Mouse (Mus musculus) right cerebral cortex, postnatal 25 days (tissue): Measurements from ENCODE around the gene Tmem131l.

Experiments used
- DNase-seq: peaks from one replicate; pipeline ENCODE4 v3.0.0; 2022

Tmem131l gene

DNA sequence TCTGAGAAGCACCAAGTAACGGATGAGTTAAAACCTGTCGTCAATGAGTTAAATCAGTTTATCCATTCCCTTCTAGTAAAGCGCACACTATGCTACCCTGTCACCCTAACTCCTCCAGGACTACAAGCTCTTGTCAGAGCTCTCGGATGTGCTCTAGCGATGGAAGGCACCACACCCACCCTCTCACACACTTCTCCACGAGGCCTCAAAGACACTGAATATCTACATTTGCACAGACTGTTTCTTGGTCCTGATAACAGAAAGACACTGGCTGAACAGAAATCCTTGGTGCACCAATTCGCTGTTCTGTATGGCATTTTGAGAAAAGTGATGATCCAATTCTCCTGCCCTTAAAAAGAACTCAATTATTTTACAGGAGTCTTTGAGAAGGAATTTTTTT is 34.0 kb downstream of the Tmem131l start:
- DNase-seq: no peak

- no peak for DNase-seq
These were observed 35.5 kb downstream of the Tmem131l start for GRCm38 (mm10) chr3:84004330-84005090.

DNA sequence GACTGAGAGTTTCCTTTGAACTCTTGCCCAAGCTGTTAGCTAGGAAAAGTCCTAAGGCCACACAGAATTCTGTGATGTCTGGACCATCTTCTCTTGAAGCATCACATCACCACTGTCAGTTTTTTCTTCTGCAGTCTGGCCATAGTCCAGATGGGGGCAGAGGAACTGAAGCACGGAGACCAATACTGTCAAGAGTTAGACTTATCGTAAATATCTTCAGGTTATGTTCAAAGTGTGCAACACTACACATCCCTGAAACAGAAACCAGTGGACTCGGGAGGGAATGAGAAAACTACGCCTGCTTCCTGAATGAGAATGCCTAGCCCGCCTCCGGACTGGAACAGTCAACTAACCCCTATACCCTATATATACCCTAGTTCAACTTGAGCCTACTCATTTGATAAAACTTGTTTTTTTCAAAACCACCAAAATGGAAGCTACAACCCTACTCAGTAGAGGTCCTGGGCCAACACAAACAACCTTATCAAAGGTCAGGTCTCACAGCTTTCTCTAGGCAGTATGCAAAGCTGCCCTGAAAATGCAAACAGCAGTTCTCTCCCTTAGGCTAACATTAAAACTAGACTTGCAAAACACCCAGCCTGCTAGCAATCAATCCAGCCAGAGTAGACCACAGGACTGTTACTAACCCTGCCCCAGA is 37.4 kb downstream of the Tmem131l start:
- DNase-seq: no peak

DNA sequence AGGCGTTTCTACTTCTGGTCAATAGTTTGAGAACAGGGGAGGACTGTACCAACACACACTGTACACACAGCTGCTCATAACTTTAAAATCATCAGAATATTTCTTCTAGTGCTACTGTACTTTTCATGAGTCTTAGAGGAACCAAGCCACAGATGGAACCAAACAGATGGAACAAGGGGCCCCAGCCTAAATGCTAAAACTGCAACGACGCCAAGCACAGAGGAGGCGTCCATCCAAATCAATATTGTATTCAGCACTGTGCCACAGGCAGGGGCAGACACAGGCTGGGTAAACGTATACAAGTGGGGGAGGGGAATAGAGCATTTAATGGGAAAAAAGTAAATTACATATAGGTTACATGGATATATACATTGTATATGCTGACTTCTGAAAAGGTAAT is 42.4 kb downstream of the Tmem131l start:
- no peak for DNase-seq

DNA sequence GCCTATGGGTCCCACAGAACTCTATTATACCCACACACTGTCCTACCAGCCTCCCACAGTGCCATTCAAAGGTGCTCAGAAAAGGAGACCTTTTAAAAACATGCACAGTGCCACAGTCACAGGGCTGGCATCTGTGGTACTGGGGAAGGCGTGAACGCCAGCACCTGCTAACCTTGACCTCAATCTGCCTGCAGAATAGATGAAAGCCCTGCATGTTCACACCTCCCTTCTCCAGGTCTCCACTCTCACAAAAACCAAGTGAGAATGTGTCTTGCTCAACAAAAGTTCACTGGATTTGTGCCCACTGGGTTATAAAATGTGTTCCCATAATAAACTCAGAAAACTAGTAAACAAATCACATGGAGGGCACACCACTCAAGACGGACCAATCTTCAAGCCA is 42.9 kb downstream of the Tmem131l start:
- no peak for DNase-seq

- DNase-seq: no peak
These were observed 43.9 kb downstream of the Tmem131l start for GRCm38 (mm10) chr3:83996086-83996485.

DNA sequence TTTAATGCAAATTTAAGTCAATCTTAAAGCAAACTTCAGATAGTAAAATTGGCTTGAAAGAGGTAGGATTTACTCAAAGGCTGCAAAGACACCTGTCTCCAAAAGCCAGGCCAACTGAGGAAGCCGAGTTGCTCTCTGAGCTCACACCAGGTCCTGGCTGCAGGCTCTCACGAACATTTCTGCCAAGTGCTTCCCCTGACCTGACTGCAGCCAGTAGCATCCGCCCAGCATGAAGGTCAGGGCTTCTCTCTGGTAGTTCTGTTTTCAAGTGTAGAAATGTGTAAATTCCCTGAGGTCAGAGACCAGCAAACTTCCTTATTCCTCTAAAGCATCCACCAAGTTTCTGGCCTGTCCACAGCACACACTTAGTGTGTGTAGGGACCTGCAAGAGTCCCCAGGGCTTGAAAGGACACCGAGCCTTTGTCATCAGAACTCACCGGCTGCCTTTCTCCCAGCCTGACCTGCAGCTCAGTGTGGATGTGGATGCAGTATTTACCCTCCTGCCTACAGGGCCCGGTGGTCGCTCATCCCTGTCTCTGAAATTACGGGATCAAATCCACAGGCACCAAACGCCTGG is 44.6 kb downstream of the Tmem131l start:
- DNase-seq: no peak

- no peak for DNase-seq
These were observed 45.6 kb downstream of the Tmem131l start for GRCm38 (mm10) chr3:83994217-83994839.

- no peak for DNase-seq
These were observed 46.9 kb downstream of the Tmem131l start for GRCm38 (mm10) chr3:83993089-83993516.

DNA sequence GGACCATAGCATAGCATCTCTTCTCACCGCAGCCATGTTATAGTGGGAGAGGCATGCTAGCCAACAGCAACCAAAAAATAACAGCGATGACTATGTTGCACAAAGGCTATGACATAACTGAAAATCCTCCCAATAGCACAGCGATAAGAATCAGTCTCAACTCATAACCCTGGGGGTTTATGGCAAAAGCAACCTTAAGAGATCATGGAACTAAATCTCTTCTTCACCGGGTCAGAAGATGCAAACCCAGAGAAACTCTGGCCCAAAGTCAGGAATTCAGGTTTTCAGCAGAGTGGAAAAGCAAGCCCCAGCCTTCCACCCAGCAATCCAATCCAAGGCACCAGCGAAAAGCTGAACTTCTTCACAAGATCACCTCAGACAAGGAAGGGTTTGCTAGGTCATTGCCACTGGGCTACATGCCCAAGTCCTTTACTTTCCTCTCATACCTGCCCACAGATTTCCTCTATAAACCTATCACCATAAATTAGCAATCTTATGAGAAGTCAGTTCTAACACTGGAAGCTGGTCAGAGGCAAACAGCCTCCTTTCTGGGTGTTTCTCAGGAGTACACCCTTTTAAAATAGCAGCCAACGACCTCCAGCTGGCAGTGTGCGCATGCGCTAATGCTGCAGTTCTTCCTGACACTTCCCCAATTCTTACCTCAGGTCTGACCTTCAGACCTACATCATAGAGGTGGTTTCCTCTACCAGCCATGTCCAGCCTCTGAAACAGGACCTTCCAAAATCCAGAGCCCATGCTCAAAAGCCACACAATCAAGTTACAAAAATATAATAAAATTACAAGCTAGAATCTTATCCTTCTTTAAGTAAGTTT is 48.1 kb downstream of the Tmem131l start:
- no peak for DNase-seq

- no peak for DNase-seq
These were observed 51.8 kb downstream of the Tmem131l start for GRCm38 (mm10) chr3:83988214-83988613.

DNA sequence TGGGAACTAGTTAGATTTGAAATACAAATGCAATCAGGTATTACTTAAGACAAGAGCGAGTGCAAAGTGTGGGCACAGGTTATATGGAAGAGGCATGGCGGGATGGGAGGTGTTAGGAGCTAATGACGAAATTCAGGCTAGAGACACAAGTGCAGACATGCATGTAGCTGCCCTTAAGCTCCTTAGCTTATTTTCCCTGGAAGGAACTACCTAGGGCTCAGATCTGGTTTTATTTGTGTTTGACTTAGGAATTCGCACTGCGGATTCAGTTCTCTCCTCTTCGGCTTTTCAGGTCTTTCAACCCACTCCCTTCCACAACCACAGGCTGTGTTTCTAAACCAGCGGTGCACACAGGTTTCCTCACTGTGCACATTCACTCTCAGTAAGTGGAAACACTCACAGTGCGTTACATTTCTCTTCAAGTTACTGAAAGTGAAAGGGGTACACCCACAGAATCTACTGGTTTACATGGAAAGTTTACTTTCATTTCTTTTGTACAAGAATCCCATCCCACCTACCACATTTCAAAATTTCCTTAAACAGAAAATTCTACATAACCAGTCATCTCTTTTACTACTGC is 52.4 kb downstream of the Tmem131l start:
- no peak for DNase-seq

GRCm38 (mm10) chr3:83986740-83987139 is 53.2 kb downstream of the Tmem131l start:
- no peak for DNase-seq

GRCm38 (mm10) chr3:83985426-83985825 is 54.5 kb downstream of the Tmem131l start:
- DNase-seq: no peak

DNA sequence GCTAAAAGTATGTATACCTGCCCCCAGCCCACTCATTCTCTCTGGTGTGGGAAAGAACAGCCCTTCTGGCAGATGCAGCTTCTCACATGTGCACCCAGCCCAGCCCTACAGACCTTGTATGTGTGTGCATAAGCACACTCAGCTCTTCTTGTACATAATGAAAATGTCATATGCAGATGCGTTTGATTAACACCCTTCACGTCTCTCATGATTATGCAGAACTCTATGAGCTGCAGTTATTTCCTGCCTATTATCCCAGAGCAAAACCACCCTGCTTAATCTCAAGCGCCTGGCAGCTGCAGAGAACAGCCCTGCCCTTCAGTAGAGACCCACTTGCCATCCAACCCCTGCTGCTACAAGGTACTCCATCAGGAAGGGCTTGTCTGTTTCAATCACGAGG is 55.6 kb downstream of the Tmem131l start:
- no peak for DNase-seq

DNA sequence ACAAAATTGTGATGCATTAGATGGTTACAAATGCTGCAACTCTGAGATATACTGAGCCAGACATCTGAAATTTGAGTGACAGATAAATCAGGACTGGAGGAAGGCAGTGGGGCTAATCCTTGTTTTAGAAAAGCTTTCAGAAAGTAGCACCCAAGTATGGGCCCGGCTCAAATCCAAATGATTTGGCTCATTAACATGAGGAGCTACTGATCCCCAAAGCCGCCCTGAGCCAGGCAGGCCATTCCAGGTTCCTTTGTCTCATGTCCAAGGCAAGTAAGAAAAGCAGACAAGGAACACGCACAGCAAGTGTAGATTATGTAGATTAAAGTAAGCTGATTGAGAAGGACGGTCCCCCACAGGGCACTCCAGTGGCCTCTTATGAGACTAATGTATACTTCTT is 57.2 kb downstream of the Tmem131l start:
- DNase-seq: no peak

GRCm38 (mm10) chr3:83980231-83980872 is 59.6 kb downstream of the Tmem131l start:
- DNase-seq: no peak

DNA sequence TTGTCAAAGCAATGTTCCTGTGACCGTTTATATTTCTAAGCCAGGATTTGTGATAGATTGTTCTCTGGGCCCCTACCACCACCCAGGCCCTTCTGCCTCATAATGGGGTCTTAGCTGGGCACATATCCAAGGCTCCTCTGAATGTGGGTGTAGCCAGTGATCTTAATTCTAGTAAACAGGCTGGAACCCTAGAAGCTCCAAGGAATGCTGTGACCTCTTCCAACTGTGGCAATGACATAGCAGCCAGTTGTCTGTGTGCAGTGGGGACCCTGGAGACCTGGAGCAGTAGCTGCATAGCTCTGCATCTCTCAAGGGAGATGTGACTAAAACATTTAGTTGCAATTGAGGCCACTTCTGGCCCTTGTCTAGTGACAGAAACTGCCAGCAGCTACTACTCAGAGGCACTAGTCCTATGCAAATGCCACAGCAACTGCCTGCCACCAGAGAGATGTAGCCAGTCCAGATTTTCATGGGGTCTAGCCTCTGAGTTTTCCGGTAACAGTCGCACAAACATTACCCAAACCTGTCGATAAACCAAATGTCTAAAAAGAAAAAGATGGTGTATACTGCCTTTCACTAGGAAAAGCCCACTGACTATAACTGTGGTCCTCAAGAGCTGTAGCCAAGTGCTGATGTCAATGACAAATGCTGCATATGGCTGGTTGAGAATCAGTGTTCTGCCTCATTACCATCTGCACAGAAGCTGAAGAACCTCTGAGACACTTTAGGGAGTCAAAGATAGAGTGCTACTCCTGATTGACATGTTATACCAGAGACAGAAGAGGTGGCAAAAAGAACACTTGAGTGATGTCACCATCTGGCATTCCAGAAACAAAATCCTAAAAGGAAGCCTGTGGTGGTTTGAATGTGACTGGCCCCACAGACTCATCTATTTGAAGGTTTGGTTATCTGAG is 61.2 kb downstream of the Tmem131l start:
- DNase-seq: no peak

DNA sequence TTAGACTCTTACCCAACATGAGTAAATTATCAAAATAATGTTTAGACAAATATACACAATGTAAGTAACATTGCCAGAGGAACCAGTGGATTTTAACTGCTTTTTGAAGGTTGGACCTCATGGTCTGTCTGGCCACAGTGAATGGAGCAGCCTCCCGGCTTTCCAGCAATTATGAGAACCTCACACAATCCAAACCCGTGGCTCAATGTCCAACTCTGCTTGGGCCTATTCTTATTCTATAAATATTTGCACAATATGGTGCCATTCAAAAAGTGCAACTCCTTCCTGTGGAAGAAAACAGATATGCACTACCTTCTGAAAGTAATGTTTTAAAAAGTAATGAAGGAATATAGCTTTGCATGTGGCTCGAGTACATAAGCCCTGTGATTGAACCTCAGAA is 62.2 kb downstream of the Tmem131l start:
- DNase-seq: no peak

DNA sequence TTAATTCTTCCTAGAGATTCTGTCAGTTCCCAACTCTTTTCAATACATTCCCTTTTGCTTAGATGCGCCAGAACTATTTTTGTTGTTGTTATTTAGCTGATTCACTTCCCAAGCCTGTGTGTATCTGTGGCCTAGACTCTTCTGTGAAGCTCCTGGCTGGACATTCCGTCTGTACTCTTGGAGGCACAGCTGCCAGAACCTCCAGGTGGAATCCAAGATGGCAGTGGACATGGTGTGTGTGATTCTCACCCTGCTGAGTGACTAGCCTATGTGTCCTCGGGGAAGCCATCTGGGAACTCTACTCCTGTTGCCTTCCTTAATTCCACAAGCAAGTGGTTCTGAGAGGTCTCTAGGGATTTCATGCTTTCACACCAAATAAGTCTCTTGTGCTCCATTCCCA is 63.8 kb downstream of the Tmem131l start:
- no peak for DNase-seq

DNA sequence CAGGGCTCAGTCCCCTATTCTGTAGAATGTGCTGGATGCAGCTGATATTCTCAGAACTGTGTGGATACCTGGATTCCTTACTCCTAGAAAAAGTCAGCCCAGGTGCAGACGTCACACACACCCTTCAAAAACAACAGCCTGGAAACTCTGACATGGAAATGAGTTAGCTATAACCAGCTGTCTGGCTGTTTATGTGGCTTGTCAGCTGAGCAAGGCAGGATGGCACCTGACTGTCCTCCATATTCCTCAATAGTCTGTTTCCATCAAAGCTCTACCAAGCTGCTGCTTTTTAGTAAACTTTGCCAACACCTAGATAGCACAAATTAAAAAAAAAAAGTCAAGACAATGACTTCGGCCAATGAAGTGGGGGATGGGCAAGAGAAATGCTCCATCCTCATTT is 66.6 kb downstream of the Tmem131l start:
- no peak for DNase-seq
